Mouse (Mus musculus) lung, postnatal 4 days (tissue): Measurements from ENCODE around the gene Ngf.

ENCODE experiments used
- DNase-seq, 2 experiments: peaks; one replicate each; pipeline ENCODE4 v3.0.0; 2021

Gene Ngf

DNA sequence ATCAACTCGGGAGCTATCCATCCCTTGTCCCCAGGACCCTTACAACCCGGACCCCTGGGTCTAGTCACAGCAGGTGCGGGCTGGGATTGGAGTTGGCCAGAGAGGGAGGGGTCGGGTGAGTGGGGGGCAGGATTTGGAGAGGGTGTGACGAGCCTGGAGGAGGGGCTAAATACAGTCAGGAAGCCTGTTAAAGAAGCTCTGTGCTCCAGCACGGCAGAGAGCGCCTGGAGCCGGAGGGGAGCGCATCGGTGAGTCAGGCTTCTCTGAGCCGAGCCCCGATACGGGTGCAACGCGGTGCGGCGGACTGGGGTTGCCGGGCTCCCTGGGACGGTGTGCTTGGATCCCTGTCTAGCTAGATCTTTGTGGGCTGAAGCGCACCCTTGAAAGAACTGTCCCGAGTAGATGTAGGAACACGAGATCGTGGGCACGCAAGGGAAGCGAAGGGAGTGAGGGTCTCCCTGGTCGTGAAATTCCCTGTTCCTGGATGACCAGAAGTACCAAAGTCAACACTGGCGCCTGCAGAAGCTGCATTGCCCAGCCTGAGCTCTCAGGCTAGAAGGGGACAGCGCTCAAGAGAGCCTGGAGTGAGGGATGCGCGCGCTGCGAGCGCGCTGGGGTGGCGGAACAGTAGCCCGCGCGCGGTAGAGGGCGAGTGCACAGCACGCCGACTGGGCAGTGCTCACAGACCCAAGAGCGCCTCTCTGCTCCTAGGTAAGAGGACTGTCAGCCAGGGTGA is at the start of gene Ngf:
Gene Ngf (plus strand): TSS at position 207 of the 736 bp plus-strand sequence.
- DNase-seq, result no peak

DNA sequence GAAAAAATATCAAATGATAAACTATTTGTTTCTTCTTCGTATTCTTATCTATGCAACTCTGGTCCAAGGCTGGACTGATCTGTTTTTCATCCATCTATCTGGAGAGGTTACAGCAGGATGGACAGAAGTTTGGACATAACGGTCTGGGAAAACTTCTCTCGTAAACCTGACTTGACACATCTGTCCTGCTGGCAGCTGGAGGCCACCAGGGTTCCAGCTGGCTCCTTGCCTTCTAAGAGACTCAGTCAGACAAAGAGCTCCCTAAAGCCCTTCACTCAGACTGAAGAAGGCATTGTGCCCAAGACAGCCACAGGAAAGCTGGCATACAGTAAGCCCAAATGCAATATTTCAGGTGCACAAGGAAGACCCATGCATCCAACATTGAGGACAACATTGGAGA is 24.2 kb upstream of the Ngf start:
- DNase-seq, result peak; percentile 24 to 42

DNA sequence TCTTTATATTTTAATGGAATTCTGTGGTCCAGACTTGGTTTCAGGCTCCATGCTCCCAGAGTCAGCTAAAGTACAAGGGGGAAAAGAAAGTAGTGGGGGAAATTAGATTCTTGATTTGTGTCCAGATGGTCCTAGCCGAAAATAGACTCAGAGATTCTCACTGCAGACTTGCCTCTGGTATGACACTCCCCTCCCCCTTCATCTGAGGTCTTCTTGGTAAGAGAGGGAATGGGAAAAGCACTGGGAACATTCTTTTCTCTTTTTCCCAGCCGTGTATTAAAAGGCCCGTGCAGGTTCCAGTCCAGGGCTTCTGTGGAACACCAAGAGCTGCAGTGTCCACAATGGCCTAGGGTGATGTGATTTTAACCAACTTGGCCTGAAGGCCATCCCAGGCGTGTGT is 23.0 kb upstream of the Ngf start:
- DNase-seq, result no peak

DNA sequence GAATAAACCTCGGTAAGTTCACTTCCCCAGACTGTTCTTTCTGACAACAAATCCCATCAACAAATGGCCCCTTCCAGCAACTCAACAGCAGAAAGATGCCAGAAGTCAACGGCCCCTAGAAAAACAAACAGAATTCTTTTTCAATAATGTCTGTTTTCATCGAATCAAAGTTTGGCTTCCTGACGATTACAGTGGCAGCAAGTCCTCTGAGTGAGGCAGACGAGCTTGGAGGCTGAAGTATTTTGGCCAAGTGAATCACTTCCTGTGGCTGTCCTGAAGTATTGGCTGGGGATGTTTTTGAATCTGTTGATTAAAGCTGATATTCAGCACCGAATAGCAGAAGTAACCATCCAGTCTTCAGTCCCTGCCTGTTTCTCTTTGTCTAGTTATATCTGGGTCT is 15.2 kb upstream of the Ngf start:
- DNase-seq, result peak in 1 of 2 experiments; percentile 0

DNA sequence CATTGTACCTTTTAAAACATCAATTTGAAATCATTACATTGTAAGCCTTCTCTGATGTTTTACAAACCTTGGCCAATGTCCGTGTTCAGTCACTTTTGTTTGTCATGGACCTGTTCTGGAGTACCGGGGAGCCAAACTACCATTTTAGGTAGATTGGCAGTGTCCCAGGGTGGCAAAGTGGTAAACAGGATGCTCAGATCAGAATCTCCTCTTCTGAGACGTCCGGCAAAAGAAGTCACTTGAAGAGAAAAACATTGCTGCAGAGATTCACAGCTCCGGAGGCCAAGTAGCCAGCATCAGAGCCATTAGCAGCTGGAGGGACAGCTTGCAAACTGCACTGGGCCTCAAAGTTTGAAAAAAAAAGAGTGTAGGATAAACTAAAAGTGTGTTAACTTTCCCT is 9.2 kb upstream of the Ngf start:
- DNase-seq, result no peak

DNA sequence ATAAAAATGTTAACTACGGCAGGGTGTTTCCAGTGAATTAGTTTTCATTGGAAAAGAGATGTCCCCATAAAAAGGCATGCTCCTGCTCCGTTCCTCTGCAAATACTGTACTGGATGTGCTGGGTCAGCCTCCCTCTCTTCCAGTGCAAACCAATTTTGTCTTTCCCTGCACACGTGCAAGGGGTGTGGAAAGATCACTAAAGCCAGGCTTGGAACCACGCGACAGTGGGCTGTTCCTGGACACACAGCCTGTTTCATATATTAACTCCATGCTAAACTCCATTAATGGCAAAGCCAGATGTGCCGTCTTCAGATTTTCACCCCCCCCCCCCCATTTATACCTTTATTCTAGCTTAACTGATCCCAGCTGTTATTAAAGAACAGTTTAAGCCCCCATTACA is 8.7 kb upstream of the Ngf start:
- no peak for DNase-seq

DNA sequence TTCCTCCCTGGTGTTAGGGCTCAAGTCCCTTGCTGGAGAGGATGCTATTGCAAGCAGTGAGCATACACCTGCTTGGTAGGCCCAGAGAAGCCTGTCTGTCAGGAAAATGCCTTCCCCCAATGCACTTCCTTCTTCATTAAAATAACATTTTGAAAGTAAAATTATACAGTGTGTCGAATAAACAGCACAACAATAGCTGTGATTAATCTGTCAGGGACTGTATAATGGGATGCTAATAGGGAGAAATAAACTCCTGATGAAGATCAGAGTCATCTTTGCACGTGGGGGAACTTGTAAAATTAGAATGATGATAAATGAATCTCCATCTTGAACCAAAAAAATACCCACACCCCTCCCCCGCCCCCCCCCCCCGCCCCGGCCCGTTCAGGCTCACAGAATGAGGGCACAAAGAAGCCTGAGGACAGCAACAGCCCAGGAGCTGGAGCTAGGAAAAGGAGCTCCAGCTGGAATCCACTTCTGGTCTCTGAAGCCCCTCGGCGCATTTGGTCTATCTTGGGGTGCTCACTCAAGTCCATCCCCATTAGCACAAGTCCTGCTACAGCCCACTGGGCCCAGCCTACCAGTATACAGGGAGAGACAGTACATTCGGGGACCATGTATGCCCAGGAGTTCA is 6.9 kb upstream of the Ngf start:
- DNase-seq, result no peak

DNA sequence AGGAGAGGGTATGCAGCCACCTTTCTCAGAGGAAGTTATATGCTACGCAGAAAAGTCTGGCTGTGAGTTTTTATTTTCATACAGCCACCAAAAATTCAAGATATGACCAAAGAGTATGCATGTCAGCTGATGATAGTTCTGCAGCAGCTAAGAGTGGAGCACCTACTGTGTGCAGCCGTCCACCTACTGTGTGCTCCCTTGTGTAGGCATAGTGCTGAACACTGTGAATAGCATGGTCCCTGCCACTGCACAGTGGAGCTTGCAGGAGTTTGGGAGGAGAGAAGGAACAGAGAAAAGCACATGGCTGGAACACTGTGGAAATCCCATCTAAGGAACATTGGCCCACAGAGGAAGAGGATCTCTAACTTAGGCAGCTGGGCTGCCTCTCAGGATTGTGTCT is 6.4 kb upstream of the Ngf start:
- DNase-seq, result no peak

DNA sequence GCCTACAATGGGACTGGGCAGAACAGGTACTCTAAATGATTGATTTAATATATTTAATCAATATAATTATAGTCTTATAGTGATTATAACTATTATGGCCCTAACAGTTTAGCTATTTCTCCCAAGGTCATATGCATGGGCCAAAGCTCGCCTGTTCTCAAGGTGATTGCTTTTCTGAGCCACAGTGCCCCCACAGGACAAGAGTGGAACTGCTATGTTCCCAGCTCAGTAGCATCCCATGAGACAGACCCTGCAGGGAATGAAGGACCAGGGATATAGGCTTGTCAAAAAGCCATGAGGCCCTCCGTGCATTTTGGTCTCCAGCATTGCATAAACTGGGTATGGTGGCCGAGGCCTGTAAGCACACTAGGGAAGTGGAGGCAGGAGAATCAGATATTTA is 3.1 kb upstream of the Ngf start:
- peak; percentile 44 to 63 for DNase-seq

DNA sequence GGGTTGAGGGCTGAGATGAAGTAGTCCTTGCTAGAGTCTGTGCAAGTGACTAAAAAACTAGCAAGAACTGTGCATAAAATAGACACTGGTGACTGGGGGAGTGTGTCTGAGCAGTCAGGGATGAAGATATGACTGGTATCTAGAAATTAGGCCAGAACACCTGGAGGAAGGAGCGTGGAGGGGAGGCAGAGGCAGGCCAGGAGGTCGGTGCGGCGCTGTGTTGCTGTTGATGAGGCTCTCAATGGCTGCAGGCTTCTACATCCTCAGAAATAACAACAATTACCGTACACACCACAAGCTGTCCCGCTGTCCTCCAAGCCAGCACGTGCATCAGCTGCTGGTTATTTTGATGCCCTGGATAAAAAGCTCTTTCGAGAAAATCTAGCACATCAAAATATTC is 2.6 kb upstream of the Ngf start:
- no peak for DNase-seq

DNA sequence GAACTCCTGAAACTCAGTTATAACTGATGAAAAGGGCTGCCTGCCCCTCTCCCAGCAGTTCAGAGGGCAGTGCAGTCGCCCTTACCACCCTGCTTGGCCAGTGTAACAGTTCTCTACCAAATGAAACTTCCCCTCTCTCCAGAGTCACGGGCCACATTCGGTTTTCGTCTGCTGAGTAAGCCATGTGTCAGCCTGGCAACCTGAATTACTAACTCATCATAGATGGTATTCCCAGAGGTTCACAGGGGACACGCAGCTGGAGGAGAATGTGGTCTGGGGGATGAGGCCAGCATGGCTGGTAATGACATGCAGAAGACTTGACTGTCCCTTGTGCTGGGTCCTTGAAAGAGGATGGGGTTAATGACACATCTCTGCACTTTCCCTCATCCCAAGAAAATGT is 1.5 kb downstream of the Ngf start:
- DNase-seq, result no peak

DNA sequence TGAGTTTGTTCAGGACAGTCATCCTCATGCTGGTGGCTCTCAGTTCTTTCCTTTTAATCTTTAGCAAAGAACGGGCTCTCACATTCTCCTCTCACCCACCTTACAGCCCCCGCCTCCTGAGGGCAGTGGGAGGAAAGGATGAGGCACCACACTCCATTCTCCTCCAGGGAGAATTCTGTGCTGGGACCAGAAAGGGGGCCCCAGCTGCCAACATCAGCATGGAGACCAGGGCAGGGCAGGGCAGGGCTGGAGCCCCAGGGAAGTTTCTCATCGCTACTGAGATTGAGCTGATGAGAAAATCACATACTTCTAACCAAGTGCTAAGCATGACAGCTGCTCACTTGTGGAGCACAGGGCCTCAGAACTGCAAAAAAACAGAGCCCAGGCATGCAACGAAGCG is 2.1 kb downstream of the Ngf start:
- DNase-seq, result no peak

DNA sequence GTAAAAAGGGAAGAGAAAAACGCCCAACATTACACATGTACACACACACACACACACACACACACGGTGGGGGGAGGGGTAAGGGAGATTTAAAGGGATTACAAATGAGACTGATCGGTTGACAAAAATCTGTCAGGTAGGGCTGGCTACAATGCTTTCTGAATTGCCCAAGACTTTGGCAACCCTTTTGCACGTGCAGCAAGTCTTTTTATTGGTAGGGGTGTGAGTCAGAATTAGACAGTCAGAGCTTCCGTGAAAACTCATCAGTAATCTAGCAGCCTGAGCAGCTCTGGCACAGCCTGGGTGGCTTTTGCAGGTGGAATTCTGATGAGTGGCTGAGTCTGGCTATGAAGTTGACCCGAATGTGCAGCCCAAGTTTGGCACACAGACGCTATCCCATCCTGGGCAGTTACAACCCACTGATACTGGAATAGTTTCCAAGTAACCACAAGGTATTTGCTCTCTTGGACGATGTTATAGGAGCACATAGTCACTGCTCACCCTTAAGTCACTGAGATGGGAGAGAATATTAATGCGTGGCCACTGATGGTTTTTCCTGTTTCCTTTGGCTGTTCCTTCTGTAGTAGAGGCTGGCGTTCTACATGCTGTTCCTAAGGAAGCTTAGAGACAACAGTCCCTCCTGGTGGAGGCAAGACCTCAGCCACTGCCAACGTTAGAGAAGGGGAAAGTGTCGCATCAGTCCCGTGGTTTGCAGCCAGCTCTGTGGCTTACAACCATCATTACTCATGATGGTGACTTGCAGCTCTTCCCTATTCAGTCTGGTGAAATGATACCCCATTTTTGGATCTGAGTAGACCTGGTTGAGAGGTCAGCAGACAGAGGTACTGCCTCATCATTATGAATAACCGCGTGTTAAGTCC is 4.8 kb downstream of the Ngf start:
- DNase-seq, result no peak

DNA sequence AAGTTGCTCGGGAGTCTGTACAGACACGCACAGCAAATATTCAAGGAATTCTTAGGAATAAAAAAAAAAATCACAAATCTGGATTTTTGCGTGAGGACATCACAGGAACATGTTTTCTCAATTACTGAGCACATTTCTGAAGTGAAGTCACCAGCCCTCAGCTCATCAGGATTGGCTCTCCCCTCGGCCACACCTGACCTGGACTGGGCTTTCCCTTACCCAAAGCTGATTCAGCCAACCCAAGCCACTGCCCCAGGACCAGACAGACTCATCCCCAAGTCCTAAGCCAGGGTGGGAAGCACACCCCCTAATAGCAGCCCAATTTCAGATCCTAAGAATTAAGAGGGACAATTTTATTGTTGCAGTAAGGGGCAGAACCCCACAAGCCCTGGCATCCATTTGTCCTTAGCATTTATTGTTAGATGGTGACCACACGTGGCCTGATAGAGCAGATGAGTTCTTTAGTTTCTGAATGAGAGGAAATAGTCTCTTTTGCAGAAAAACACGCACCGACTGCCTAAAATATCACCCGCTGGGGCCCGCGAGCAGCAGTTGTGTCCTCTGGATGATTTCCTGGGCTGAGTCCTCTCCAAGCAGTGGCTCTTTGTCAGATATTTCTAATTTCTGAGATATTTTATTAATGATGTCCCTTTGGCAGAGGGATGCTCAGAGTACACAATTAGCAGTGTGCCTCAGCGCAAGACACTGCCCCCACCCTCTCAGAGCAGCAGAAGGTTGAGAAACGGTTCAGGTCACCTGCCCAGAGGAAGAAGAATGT is 8.4 kb downstream of the Ngf start:
- no peak for DNase-seq

DNA sequence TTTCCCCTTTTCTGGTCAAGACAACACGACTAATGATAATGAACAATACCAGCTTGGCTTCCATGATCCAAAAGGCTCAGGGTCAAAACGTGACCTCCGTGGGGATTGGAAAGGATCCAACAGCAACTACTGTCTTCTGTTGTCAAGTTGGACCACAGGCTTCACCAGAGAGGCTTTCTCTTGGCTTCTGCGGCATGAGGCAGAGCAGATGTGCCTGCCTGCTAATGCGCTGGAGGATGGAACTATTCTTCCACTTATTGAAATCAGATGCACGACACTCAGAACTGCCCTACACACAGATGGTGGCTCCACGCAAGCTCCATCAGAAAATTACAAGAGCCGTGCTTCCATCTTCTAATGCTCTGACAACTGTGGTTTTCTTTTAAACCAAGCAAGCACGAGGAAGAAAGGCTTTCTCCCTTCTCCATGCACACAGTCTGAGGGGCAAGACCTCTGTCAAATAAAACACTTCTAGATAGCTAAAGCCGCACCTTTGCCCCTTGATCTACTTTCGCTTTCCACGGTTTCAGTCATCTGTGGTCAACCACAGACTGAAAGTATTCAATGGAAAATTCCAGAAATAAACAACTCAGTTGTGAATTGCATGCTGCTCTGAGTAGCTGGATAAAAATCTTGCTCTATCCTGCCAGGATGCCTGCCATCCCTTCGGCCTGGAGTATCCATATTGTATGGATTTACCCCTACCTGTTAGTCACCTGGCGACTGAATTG is 20.8 kb downstream of the Ngf start:
- no peak for DNase-seq

DNA sequence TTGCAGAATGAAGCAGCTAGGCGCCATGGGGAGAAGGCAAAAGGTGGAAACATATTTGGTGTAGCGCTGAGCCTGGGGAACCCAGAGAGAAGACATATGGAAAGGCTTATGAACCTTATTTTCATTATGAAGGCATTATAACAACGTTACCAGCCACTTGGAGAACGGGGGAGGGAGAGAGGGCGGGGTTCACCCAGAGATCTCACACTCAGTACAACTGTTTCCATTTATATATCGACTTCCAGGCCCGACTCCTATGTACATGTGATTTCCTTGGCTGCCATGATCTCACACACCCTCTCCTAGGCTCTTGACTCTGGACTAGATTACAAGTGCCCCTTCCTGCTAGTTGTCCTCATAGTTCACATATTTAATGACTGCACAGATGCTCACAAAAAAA is 28.4 kb downstream of the Ngf start:
- no peak for DNase-seq

DNA sequence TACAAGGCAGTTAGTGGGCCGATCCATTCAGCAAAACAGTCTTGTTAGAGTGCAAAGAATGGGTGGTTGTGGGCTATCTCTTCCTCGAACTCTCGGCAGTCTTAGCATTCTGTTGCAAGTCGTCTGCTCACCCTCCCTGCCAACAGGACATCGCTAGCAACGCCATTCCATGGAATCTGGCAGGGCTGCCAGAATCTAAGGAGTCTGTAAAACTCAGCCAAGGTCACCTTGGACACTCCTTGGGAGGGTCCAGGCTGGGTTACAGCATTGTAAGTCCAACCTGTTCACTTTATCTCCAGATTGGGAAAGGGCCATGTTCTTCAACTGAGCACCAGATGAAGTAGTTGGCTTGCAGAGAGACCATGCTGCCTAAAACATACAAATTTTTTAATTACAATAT is 29.2 kb downstream of the Ngf start:
- DNase-seq, result no peak

DNA sequence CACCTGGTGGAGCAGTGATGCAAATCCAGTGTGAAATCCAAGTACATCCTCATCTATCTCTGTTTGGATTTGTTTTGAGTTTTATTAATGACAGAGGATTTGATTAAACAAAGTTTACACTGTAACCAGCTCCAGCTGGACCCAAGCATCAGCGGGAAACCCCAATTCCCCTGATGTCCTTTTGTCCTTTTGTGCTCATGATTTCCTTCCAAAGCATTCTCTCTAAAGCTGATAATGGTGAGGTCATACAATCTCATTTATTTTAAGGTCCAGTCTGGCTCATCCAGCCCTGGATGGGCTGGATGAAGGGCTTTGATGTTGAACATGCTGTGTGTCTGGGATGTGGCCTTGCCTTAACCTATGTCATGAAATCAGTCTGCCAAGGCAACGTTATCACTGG is 30.3 kb downstream of the Ngf start:
- DNase-seq, result no peak

DNA sequence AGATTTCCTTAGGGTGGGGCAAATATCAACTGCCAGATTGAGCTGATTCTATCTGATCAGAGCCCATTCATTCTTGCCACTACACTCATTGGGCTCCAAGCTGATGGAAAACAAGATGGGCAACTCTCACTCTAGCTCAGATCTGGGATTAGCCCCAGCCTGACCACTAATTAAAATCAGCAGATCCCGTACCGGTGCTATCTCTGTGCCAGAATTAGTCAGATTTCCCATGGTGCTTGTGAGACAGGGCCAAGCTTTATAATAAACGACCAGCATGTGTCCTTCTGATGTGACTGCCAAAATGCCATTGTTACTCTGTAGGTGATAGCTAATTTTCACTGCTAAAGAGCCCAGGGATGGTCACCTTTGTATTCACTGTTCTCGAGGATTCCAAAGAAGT is 31.5 kb downstream of the Ngf start:
- no peak for DNase-seq

DNA sequence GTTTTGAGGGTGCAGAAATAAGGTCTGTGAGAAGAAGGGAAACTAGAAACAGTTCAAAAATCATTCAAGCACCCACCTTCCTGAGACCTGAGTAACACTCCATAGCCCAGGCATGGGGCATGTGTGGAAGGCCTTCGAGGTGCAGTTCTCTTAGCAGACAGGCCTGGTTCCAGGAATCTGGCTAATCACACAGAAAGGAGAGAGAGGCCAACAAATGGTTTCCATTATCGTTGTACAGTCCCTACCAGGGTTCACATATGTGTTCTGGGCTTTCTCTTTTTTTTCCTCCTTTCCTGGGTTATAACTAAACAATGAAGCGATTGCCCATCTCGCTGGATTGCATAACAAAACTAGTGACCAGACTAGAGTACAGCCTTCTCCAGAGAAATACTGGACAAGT is 35.4 kb downstream of the Ngf start:
- no peak for DNase-seq

DNA sequence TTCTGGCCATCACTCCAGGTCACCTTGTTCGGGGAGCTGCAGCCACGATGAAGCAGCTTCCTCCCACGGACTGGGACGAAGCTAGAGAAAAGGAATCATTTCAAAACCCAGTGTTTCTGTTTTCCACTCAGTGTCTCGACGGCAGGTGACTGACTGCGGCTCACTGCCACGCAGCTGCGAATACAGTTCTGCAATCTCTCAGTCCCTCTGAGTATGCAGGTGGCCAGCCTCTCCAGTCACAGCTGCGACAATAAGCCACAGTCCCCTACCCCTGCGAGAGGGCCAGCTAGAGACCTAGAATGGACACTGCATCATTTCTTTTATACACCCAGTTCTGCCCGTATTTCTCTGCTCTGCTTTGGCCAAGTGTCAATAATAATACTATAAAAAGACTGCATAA is 36.3 kb downstream of the Ngf start:
- DNase-seq, result no peak

DNA sequence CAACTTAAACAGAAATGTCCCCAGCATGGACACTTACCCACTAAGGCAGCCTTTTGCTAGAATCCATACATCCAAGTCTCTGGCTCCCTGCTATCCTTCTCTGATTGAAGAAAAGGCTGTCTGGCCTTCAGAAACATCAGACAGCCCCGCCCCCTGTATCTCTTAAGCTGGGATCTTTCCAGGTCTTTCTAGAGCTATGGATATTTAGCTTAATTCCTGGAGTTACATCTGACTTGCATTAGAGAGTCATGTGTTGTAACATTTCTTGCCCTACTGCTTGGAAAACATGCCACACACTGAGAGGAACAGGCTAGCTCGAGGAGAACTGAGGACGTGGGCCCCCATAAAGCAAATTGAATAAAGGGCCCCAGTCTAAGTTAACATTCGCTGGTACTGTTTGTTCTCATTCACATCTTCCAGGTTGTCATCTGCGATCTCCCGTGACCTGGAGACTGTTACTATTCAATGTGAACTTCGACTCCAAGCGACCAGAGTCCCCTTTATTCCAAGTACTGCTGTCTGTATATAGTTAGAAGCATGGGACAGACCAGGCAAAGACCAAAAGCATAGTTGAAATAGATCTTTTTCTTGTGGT is 38.0 kb downstream of the Ngf start:
- DNase-seq, result no peak
